Mouse (Mus musculus): Measurements from ENCODE around the gene Unc13d.
"Not testable (repeated sequence)": the region's sequence is repeated elsewhere in the genome, so short reads cannot be mapped to it uniquely, and the experiment has no call there.

Unc13d gene

DNA sequence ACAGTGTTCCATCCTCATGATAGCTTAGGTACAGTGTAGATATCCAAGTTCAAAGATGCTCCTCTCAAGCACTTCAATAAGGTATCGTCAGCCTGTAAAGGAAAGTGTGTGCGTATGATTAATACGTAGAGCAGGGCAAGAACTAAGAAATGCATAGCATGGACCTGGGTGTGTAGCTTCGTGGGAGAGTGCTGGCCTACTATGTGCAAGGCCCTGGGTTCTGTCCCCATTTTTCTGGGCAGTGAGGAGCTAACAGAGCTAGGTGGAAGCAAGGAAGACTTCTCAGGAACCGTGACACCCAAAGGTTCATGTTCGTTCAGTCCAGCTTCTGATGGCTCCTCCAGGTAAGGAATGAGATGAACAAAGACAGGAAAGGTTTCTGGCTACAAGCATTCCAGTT lies 32.6 kb downstream of the Unc13d start:
- DNase-seq (ENCODE audit: low spot score in 2 of 2), result no peak

DNA sequence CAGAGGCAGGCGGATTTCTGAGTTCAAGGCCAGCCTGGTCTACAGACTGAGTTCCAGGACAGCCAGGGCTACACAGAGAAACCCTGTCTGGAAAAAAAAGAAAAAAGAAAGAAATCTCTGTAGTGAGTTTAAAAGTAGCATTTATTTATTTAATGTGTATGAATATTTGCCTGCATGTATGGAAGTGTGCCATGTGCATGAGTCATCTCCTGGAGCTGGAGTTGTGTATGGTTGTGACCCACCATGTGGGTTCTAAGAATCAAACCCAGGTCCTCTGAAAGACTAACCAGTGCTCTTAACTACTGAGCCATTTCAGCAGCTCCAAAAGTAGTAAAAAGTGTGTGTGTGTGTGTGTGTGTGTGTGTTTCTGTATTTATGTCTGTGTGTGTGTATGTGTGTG lies 34.5 kb downstream of the Unc13d start:
- no peak for DNase-seq (ENCODE audit: low spot score in 2 of 2)

DNA sequence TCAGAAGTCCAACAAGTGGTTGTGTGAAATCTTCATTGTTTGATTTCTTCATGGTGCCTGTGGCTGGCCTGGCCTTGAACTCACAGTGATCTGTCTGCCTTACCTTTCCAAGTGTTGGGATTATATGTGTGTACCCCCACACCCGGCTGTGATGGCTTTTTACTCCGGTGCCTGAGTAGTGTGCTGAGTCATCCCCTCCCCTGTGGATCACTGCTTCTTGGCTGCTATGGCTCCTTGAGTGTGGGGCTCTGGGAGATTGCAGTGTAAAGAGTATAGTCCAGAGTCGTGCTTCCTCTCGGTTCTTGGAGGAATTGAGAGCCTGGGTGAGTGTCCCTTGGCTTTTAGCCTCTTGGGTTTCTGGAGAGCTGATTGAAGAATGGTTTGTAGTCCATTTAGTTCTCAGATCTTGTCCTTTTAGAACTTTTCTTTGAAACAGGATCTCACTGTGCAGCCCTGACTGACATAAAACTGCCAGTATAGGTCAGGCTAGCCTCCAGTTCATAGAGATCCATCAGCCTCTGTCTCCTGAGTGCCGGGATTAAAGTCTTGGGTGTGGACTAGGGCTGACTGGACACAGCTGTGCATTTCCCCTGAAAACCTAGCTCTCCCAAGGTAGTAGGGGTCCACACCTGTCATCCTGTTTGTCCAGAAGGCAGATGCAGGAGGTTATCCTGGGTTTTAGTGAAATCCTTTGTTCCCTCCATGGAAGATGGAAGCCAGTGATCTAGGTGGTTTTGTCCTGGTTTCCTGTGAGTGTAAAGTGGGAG lies 35.2 kb downstream of the Unc13d start:
- no peak for DNase-seq (ENCODE audit: low spot score in 2 of 2)

DNA sequence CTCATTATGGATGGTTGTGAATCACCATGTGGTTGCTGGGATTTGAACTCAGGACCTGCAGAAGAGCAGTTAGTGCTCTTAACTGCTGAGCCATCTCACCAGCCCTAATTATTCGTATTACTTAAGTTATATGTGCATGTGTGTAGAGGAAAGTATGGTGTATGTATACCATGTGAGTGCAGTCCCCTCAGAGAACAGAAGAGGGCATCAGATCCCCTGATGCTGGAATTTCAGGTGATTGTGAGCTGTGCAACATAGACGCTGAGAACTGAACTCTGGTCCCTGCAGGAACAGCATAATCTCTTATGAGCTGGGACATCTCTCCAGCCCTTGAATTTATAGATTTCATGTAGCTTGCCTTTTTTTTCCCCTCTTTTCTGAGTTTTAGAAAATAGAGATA lies 35.9 kb downstream of the Unc13d start:
- DNase-seq (ENCODE audit: low spot score in 2 of 2), result no peak

DNA sequence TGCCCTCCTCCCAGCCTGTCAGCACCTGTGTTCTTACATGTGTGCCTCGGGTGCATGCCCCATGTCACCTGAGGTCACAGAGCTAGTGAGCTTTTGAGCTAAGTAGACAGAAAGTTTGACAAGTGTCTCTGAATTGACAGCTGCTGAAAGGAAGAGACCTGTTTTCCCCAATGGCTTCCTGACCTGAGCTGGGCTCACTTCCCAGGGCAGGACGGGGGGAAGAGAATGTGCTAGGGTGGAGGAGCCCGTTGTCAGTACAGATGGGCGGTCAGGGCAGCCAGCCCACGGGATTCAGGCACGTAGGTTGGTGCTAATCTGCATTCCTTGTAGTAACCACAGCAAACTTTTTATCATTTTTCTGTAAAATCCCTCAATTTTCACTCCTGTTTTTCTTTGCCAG lies 37.2 kb downstream of the Unc13d start:
- no peak for DNase-seq (ENCODE audit: low spot score in 2 of 2)

DNA sequence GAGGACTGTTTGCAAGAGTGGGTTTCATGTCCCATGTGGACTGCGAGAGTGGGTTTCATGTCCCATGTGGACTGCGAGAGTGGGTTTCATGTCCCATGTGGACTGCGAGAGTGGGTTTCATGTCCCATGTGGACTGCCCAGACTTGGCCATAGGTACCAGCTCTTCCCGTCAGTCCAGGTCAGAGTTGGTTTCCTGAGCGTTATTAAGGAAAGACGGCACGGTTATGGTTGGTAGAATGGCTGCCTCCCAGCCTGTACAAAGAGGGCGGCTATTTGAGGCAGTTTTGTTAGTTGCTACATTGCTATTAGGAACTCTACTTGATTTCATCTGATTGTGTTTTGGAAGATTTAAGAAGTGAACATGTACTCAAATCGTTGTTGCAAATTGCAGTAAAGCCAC lies 39.9 kb downstream of the Unc13d start:
- DNase-seq (ENCODE audit: low spot score in 2 of 2), result no peak

DNA sequence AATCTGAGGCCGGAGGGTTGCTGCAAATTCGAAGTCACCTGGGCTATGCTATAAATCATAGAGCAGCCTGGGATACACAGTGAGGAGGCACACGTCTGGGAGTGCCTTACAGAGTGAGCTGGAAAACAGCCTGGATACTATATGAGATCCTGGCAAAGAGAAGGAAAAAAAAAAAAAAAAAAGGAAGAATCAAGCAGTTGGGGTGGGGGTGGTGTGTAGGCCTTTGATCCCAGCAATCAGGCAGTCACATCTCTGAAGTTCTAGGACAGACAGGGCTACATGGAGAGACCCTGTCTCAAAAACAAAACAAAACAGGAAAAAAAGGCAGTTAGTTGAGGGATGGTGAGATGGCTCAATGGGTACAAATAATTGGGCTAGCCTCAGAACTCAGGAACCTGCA lies 41.1 kb downstream of the Unc13d start:
- DNase-seq (ENCODE audit: low spot score in 2 of 2), result no peak

DNA sequence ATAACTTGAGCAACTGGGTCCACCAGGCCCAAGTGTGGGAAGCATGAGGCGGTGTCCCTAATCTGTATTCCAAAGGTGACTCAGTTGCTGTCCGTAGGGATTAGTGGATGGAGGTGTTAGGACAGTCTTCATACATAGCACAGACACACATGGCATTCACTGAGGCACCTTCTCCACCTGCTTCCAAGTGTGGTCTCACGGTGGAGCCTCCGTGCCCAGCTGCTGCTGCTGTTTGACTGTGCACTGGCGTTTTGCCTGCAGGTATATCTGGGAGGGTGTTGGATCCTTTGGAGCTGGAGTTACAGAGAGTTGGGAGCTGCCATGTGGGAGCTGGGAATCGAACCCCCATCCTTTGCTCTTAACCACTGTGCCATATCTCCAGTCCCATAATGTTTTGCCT lies 43.2 kb downstream of the Unc13d start:
- no peak for DNase-seq (ENCODE audit: low spot score in 2 of 2)

DNA sequence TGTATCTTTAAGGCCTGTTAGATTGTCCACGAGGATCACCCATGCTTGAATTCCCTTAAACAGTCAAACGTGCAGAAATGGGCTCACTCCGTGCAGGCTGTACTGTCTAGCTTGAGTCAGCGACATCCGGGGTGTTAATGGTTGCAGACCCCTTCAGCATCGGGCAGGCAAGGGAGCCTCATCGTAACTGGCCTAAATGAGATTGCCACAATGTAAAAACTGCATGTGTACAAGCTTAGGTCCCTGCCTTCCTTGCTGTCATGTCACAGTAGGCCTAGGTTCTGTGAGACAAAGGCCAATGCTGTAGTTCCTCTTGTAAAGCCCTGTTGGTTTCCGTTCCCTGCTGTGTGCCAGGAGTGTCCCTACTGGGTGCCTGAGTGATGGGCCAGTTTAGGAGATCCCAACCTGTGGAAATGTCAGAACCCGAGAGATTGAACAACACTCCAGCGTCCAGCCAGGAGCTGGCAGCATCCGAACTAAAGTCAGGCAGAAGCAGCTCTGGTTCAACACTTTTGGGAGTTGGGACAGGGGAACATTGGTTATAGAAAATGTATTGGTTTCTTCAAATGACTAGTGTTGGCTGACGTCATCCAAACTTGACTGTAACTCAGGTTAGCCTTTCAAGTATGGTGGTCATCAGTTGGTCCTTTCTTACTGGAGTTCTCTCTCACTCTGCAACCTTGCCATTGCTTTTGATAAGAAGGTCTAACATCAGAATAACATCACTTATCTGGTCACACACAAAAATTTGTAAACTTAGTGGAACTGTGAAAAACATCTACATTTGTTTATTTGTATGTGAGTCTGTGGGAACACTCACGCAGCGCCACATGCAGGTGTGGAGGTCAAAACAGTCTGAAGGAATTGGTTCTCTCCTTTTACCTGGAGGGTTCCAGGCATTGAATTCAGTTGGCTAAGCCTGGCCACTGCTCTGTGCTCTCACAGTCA lies 46.6 kb downstream of the Unc13d start:
- no peak for DNase-seq (ENCODE audit: low spot score in 2 of 2)

DNA sequence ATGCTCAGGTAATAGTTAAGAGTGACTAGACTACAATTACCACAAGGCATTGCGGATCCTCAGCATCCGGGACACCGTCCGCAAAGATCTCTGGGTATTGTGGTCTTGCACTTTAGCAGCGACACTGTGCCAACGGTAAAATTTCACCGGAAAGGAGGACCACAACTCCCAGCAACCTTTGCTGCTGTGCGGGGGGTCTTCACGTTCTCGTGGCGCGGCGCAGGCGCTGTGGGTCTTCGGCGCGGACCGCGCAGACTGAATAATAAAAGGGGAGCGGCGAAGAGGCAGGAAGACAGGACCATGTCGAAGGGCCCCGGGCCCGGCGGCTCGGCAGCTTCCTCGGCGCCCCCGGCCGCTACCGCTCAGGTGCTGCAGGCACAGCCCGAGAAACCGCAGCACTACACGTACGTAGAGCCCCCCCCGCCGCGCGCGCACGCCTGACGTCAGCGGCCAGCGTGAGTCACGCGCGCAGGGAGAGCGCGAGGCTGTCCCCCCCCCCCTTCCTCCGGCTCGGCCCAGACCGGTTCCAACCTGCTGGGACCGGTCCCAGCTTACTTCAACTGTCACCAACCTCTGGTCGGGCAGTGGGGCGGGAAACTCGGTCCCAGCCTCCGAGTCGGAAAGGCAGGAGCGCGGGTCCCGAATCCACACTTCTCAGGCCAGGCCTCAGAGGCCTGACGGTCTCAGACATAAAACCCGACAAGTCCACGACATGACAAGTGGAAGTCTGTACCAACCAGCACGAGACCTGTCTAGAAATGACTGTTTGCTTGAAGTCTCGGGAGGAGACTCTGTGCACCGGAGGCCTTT lies 47.5 kb downstream of the Unc13d start, which contains the start of gene Unk:
TSS of gene Unk (plus strand) at position 235 of the 810 bp plus-strand sequence.
- peak; percentile 98 to 99 for DNase-seq (ENCODE audit: low spot score in 2 of 2)

DNA sequence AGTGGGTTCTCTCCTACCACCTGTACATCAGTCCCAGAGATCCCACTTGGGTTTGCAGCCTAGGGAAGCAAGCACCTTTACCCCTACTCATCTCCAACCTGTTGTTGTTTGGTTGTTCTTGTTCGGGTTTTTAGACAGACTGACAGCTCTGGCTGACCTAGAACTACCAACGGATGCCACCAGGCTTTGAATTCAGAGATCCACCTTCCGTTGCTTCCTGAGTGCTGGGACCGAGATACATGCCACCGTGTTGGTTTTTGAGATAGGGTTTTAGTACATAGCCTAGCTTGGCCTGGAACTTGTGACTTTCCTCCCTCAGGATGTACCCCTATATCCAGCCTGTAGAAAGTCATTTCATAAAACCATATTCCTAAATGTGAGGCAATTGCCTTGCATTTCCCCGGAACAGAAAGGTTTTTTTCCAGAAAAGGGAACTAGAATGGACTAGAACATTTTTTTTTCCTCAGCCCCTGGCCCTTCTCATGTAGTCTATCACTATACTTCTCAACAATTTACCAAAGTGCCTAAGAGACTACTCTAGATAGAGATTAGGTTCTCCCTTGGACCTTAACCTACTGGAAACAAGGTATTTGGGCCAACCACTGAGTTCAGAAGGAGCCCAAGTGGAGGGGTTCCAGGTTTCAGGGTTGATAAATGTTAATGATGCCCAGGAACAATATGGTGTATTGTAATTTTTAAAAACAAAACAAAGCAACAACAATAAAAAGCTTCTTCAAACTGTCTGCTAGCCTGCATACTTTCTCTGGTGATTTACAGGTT lies 48.5 kb downstream of the Unc13d start:
- DNase-seq (ENCODE audit: low spot score in 2 of 2), result no peak

DNA sequence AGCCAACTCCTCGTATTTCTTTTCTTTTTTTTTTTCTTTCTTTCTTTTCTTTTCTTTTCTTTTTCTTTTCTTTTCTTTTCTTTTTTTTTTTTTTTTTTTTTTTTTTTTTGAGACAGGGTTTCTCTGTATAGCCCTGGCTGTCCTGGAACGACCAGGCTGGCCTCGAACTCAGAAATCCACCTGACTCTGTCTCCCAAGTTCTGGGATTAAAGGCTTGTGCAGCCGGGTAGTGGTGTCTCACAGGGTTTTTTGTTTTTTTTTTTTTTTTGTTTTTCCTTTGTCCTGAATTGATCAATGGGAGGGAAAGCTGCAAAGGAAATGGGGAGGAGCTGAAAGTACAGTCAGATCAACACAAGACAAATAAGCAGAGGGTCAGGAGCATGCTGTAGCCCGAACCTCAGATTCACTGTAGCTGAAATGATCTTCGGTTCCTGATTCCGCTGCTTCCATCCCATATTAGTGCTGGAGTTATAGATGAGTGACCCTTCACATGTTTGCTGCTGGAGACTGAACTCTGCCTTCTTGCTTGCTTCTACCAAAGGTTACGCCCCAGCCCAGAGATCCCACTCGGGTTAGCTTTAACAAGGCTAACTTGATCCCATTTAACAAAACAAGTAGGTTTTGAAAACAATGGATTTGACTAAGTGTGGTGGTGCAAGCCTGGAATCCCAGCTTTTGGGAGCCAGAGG lies 49.4 kb downstream of the Unc13d start:
- DNase-seq (ENCODE audit: low spot score in 2 of 2), result no peak

DNA sequence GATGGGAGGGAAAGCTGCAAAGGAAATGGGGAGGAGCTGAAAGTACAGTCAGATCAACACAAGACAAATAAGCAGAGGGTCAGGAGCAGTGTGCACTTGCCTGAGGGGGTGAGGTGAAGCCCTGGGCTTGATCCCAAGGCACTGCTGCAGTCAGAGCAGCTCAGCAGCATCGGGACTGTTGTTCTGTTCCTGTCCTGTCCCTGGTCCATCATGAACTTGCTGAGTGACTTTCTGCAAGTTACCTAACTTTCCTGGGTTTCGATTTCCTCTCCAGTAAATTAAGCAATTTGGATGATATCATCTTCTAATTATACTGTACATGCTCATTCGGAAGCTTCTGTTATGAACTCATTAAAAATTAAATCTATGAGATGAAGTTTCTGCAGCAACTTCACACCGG lies 50.0 kb downstream of the Unc13d start, which contains the start of gene H3f3b:
TSS of gene H3f3b (minus strand) at position 207 of the 400 bp plus-strand sequence.
- no peak for DNase-seq (ENCODE audit: low spot score in 2 of 2)

DNA sequence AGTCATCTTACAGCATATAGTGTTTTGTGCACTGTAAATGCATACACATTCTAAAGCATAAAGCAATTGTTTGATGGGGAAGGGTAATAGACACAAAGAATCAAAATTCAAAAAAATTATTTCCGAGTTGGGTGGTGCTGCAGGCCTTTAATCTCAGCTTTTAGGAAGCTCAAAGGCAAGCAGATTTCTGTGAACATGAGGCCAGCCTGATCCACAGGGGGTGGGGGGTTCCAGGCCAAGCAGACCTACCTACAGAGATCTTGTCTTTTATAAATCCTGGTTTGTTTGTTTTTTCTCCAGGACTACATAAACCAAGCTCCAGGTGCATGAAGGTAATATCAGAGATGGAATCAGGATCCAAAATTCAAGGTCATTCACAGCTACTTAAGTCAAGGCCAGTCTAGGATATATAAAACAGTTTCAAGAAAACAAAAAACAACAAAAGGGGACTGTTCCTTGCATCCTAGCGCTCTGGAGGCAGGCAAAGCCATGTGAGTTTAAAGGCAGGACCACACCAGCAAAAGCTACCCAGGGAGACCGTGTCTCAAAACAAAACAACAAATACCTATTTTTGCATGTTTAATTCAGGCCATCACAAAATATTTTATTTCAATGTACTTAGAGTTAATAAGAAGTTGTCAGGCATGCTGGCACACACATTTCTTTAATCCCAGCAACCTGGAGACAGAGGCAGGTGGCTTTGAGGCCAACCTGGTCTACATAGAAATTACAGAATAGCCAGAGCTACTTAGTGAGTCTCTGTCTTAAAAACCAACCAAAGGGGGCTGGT lies 52.5 kb downstream of the Unc13d start:
- no peak for DNase-seq (ENCODE audit: low spot score in 2 of 2)

DNA sequence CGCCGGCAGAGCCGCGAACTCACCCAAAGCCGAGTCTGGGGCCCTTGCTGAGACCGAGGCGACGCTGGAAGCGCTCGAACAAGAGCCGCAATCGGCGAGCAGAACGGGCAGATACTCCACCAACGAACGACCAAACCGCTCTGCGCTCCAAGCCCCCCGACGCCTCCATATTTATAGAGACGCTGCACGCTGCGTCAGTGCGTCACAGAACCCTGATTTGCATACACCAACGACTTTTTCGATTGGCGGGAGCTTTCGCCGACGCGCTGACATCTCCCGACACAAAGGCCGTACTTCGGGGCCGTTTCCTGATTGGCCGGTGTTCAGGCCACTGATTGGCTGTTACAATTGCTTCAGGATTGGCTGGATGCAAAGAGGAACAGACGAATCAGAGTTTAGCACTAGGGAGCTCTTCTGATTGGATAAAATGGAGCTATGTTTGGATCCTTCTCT lies 53.4 kb downstream of the Unc13d start:
- DNase-seq (ENCODE audit: low spot score in 2 of 2), result peak; percentile 94 to 98

DNA sequence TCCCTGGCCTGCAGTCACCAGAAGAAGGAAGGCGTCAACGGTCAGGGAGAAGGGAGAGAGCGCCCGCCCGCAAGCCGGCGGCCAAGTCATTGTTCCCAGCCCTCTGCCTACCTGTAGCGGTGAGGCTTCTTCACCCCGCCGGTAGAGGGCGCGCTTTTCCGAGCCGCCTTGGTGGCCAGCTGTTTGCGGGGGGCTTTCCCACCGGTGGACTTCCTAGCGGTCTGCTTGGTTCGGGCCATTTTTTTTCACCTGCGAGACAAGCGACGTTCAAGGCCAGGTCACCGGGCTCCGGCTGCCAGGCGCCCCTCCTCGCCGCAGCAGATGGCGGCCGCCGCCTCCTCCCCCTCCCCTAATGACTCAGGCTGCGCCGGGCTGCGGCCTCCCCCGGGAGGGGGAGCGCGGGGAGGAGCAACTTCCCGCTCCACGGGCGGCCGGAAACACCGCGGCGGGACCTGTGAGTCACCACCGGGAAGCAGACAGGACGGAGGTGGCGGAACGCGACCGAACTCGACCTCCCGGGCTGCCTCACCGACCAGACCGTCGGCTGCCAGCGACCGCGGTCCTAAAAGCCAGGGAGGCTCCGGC lies 53.9 kb downstream of the Unc13d start:
- DNase-seq (ENCODE audit: low spot score in 2 of 2), result peak; percentile 79 to 84

DNA sequence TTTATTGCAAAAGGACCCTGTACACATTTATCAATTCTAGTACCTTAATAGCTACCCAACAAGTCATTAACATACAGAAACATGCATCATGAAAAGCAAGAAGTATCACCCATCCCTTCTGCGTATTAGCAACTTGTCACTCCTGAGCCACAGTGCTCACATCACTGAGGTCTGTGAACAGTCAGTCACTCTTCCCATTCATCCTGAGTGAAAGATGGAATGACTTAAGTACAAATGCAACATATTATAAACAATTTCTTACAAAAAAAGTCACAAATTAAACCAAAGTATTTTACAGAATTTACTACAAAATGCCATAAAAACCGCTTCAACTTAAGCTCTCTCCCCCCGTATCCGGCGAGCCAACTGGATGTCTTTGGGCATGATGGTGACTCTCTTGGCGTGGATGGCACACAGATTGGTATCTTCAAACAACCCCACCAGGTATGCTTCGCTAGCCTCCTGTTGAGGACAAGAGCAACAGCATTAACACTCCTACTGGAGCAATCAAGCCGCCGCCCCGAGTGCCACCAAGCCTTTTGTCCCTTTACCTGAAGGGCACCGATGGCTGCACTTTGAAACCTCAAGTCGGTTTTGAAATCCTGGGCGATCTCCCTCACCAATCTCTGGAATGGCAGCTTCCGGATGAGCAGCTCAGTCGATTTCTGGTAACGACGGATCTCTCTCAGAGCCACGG lies 54.5 kb downstream of the Unc13d start:
- DNase-seq (ENCODE audit: low spot score in 2 of 2), result not testable (repeated sequence)

DNA sequence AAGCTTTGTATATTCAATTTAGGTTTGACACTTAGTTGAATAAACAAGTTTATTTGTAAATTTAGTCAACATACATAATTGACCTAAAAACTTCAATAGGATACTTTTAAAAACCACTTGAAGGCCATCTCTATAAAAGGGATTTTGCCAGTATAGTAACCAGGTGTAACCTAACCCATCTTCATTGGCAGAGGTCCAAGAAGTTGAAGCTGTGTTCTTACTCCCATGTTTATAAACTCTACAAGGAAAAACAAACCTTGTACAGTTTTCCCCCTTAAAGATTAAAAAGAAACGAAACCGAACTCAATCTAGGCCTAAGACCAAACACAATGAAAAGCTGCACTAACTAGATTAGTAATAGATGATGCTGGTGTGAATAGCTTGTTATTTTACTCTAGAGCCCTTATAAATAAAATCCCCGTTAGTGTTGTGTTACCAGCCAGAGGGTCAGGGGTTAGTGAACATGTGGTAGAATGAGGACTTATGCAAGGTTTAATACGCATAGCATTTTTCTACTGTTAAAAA lies 55.4 kb downstream of the Unc13d start:
- DNase-seq (ENCODE audit: low spot score in 2 of 2), result no peak
